Mouse (Mus musculus): ENCODE measurements around the gene Gm42742. TPM values are rescaled to one million over a fixed set of nuclear protein-coding genes. Genes with fewer than 3 reads are reported as not detected.

Gene Gm42742
- total RNA-seq, 1 experiment from 2014 or later = 44.0 TPM

- no peak for DNase-seq
These were observed 21.3 kb downstream of the Gm42742 start for GRCm38 (mm10) chr7:126999568-126999967.

- DNase-seq = no peak
These were observed 24.4 kb downstream of the Gm42742 start for GRCm38 (mm10) chr7:126996449-126996848.

GRCm38 (mm10) chr7:126988816-126989215 is 32.1 kb downstream of the Gm42742 start:
- DNase-seq = no peak

GRCm38 (mm10) chr7:126986319-126986718 is 34.6 kb downstream of the Gm42742 start:
- DNase-seq = peak; percentile 28

- DNase-seq = no peak
These were observed 36.0 kb downstream of the Gm42742 start for GRCm38 (mm10) chr7:126984667-126985444.

GRCm38 (mm10) chr7:126983113-126983512 is 37.8 kb downstream of the Gm42742 start:
- no peak for DNase-seq

GRCm38 (mm10) chr7:126982054-126982453 is 38.8 kb downstream of the Gm42742 start:
- DNase-seq = no peak

GRCm38 (mm10) chr7:126981601-126982000 is 39.3 kb downstream of the Gm42742 start:
- DNase-seq = no peak

- DNase-seq = no peak
These were observed 42.1 kb downstream of the Gm42742 start for GRCm38 (mm10) chr7:126978841-126979240.

GRCm38 (mm10) chr7:126976878-126977459 is 43.9 kb downstream of the Gm42742 start:
- no peak for DNase-seq

- DNase-seq = peak; percentile 97
These were observed 44.7 kb downstream of the Gm42742 start, which contains the start of gene Cdiptos for GRCm38 (mm10) chr7:126975950-126976866. Cdiptos (minus strand) TSS chr7:126976098.

GRCm38 (mm10) chr7:126975893-126975949 is 45.2 kb downstream of the Gm42742 start, which contains the start of gene Cdipt:
Cdipt (plus strand) TSS chr7:126975914.
- DNase-seq = no peak

- DNase-seq = no peak
These were observed 45.4 kb downstream of the Gm42742 start for GRCm38 (mm10) chr7:126975493-126975892.

GRCm38 (mm10) chr7:126967361-126967760 is 53.5 kb downstream of the Gm42742 start:
- DNase-seq = peak; percentile 31

- DNase-seq = peak; percentile 25
These were observed 55.3 kb downstream of the Gm42742 start for GRCm38 (mm10) chr7:126965568-126965967.

Small RNAs within 50 kb of the gene (microRNA-seq; reads per million reads assigned to microRNA genes)
- gene Gm44343 = 0 reads per million in 2 experiments

Other genes with a start within 250 kb of the Gm42742 start
- gene Ypel3, start 244.1 kb downstream of the Gm42742 start, total RNA-seq (2021) = 122 and 181 TPM in 2 replicates
- gene Tbx6, start 239.6 kb downstream of the Gm42742 start, total RNA-seq (2021) = 0.67 and 1.6 TPM in 2 replicates
- 91.5 and 101 TPM in 2 replicates for gene Ppp4c, start 228.6 kb downstream of the Gm42742 start, total RNA-seq (2021)
- gene Fam57b, start 223.4 kb downstream of the Gm42742 start, total RNA-seq (2021) = 17.2 and 17.3 TPM in 2 replicates
- not detected in 2 replicates for gene 4930451I11Rik, start 189.5 kb downstream of the Gm42742 start, total RNA-seq (2021)
- 0.52 and 1.9 TPM in 2 replicates for gene Doc2a, start 173.7 kb downstream of the Gm42742 start, total RNA-seq (2021)
- 23.2 and 39.1 TPM in 2 replicates for gene Hirip3, start 159.1 kb downstream of the Gm42742 start, total RNA-seq (2021)
- 44.4 and 50.5 TPM in 2 replicates for gene Ino80e, start 158.7 kb downstream of the Gm42742 start, total RNA-seq (2021)
- 82.8 and 89.5 TPM in 2 replicates for gene Taok2, start 136.4 kb downstream of the Gm42742 start, total RNA-seq (2021)
- 21.7 and 34.5 TPM in 2 replicates for gene Tmem219, start 98.2 kb downstream of the Gm42742 start, total RNA-seq (2021)
- gene Kctd13, start 92.2 kb downstream of the Gm42742 start, total RNA-seq (2021) = 31.1 and 42.7 TPM in 2 replicates
- 1.6 and 2.5 TPM in 2 replicates for gene Asphd1, start 71.5 kb downstream of the Gm42742 start, total RNA-seq (2021)
- gene Sez6l2, start 70.5 kb downstream of the Gm42742 start, total RNA-seq (2021) = 91.1 and 128 TPM in 2 replicates
- gene Cdipt, start 45.2 kb downstream of the Gm42742 start, total RNA-seq (2021) = 95.1 and 99.5 TPM in 2 replicates
- gene Cdiptos, start 45.0 kb downstream of the Gm42742 start, total RNA-seq (2021) = 0.71 and 2.0 TPM in 2 replicates
- gene Mvp, start 6.5 kb downstream of the Gm42742 start, total RNA-seq (2021) = 102 and 118 TPM in 2 replicates
- 1.7 and 2.8 TPM in 2 replicates for gene Pagr1b, start 4.6 kb downstream of the Gm42742 start, total RNA-seq (2021)
- gene Pagr1a, start 3.7 kb downstream of the Gm42742 start, total RNA-seq (2021) = 13.4 and 28.2 TPM in 2 replicates
- gene Prrt2, start 114 bp upstream of the Gm42742 start, total RNA-seq (2021) = 2.2 and 5.1 TPM in 2 replicates
- 167 and 171 TPM in 2 replicates for gene Maz, start 5.9 kb upstream of the Gm42742 start, total RNA-seq (2021)
- gene Kif22, start 21.4 kb upstream of the Gm42742 start, total RNA-seq (2021) = 9.5 and 15.0 TPM in 2 replicates
- gene Zg16, start 66.2 kb upstream of the Gm42742 start, total RNA-seq (2021) = not detected in 2 replicates
- 0.43 and 1.1 TPM in 2 replicates for gene AI467606, start 70.3 kb upstream of the Gm42742 start, total RNA-seq (2021)
- gene Qprt, start 101.1 kb upstream of the Gm42742 start, total RNA-seq (2021) = 0.21 TPM in 1 of 2 replicates, not detected in the other
- 0.55 and 1.0 TPM in 2 replicates for gene Spn, start 116.7 kb upstream of the Gm42742 start, total RNA-seq (2021)
- 53.5 and 65.9 TPM in 2 replicates for gene Cd2bp2, start 175.0 kb upstream of the Gm42742 start, total RNA-seq (2021)
- 51.9 and 53.1 TPM in 2 replicates for gene Tbc1d10b, start 187.4 kb upstream of the Gm42742 start, total RNA-seq (2021)
- gene Mylpf, start 187.8 kb upstream of the Gm42742 start, total RNA-seq (2021) = 4.1 and 4.4 TPM in 2 replicates
- 14.7 and 15.2 TPM in 2 replicates for gene Zfp553, start 212.0 kb upstream of the Gm42742 start, total RNA-seq (2021)
- gene Sept1, start 212.0 kb upstream of the Gm42742 start, total RNA-seq (2021) = 8.3 and 12.9 TPM in 2 replicates
- 26.9 and 36.0 TPM in 2 replicates for gene Zfp771, start 223.2 kb upstream of the Gm42742 start, total RNA-seq (2021)
- 39.8 and 50.7 TPM in 2 replicates for gene Dctpp1, start 239.6 kb upstream of the Gm42742 start, total RNA-seq (2021)

Measured in adrenal gland, postnatal 25 days (tissue).